Mouse (Mus musculus) limb, embryonic 12.5 days (tissue): ENCODE results near the gene Srpk2. TPM values are rescaled to one million over a fixed set of nuclear protein-coding genes. Genes with fewer than 3 reads are reported as not detected.
"Not testable (repeated sequence)": the region's sequence is repeated elsewhere in the genome, so short reads cannot be mapped to it uniquely, and the experiment has no call there.

Experiments used
- ATAC-seq: fragments of 200-750 bp; cut with Nextera tagmentation; 2 replicates; pipeline ENCODE4 v1.8.0; 2017; ENCODE audit warnings: low read depth, moderate TSS enrichment; ENCODE audit not compliant: insufficient number of reproducible peaks, insufficient read depth, low FRiP score, low TSS enrichment
- H3K27ac ChIP-seq: fragments of 300-500 bp; sonication (generic); 2 replicates; pipeline ENCODE4 v1.5.1; 2016; ENCODE audit warnings: mild to moderate bottlenecking, moderate library complexity
- H3K27me3 ChIP-seq: fragments of 300-500 bp; sonication (generic); 2 replicates; pipeline ENCODE4 v1.6.1; 2016; ENCODE audit warnings: mild to moderate bottlenecking, moderate library complexity
- H3K36me3 ChIP-seq: fragments of 300-500 bp; sonication (generic); 2 replicates; pipeline ENCODE4 v1.6.1; 2016; ENCODE audit warnings: mild to moderate bottlenecking, moderate library complexity
- H3K4me1 ChIP-seq: fragments of 300-500 bp; sonication (generic); replicated peaks from 2 replicates; pipeline ENCODE4 v1.6.1; 2016
- H3K4me2 ChIP-seq: fragments of 300-500 bp; sonication (generic); 2 replicates; pipeline ENCODE4 v1.6.1; 2016; ENCODE audit warnings: mild to moderate bottlenecking, moderate library complexity
- H3K4me3 ChIP-seq: fragments of 300-500 bp; sonication (generic); replicated peaks from 2 replicates; pipeline ENCODE4 v1.5.1; 2016; ENCODE audit warnings: mild to moderate bottlenecking
- H3K9ac ChIP-seq: fragments of 300-500 bp; sonication (generic); replicated peaks from 2 replicates; pipeline ENCODE4 v1.6.1; 2016; ENCODE audit warnings: mild to moderate bottlenecking, moderate library complexity
- H3K9me3 ChIP-seq: fragments of 300-500 bp; sonication (generic); 2 replicates; pipeline ENCODE4 v1.6.1; 2016; ENCODE audit warnings: mild to moderate bottlenecking, moderate library complexity
- WGBS: fragments of 180-500 bp; shearing (Covaris S2); methylation state at CpG from one replicate; pipeline ENCODE4 v1.1.7; 2016; 5-methylcytosine and 5-hydroxymethylcytosine counted together
- polyA plus RNA-seq: library from polyadenylated mRNA; unstranded; fragments of >200 nt; fragmentation: Nextera tagmentation; extraction: Ambion mirVana; gene quantifications from 2 replicates; pipeline ENCODE4 v1.2.1, GENCODE M21; 2016

Gene Srpk2
- polyA plus RNA-seq, 1 experiment from 2014 or later = 63.0 TPM

DNA sequence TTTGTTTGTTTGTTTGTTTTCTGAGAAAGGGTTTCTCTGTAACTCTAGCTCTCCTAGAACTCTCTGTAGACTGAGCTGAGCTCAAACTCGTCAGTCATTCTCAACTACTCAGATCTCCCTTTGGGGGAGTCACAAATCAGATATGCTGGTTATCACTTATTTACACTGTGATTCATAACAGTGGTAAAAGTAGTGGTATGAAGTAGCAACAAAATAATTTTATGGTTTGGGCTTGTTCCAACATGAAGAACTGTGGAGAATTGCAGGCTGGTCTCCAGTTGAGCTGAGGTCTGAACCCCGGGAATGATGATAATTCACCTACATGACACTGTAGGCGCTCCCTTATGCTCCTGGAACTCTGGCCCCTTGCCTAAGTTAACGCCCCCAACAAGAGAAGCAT lies 124.2 kb downstream of the Srpk2 start:
- WGBS = 84% methylated on average over 4 of the region's 4 CpGs
- no peak for ATAC-seq
- H3K36me3 ChIP-seq = peaks cover 38% of the 10 kb centered on the region

GRCm38 (mm10) chr5:23556007-23556770 lies 128.2 kb downstream of the Srpk2 start:
- Histone ChIP-seq H3K4me3 (no peak overlapping the region), H3K4me1 (no peaks in the 10 kb centered on the region), H3K4me2 (no peak overlapping the region), H3K9ac (no peak overlapping the region), H3K27me3 (no peaks in the 10 kb centered on the region), H3K36me3 (peaks cover 12% of the 10 kb centered on the region; the same call in 1 of the 2 replicates), H3K27ac (no peak overlapping the region), H3K9me3 (no peaks in the 10 kb centered on the region)
- WGBS = 82% methylated on average over 7 of the region's 7 CpGs
- no peak for ATAC-seq

More for the DNA sequence above, 124.2 kb downstream of the Srpk2 start:
- Histone ChIP-seq H3K9ac (no peak overlapping the region), H3K27ac (no peak overlapping the region), H3K4me1 (no peaks in the 10 kb centered on the region; the same call in 1 of the 2 replicates), H3K27me3 (no peaks in the 10 kb centered on the region), H3K4me3 (no peak overlapping the region), H3K4me2 (no peak overlapping the region), H3K9me3 (no peaks in the 10 kb centered on the region)

- H3K27me3 ChIP-seq, H3K9ac ChIP-seq, H3K27ac ChIP-seq, H3K4me3 ChIP-seq, H3K4me2 ChIP-seq, ATAC-seq, H3K36me3 ChIP-seq, H3K4me1 ChIP-seq, H3K9me3 ChIP-seq: not testable (repeated sequence)
- WGBS = 80% methylated on average over 3 of the region's 3 CpGs
These were observed 131.1 kb downstream of the Srpk2 start for GRCm38 (mm10) chr5:23553338-23553737.

- H3K4me1 ChIP-seq = no peaks in the 10 kb centered on the region
- H3K4me3 ChIP-seq = no peak overlapping the region
- peaks cover 6% of the 10 kb centered on the region for H3K36me3 ChIP-seq
- H3K9ac ChIP-seq = no peak overlapping the region
- no peak for ATAC-seq
- no peak overlapping the region for H3K27ac ChIP-seq
- H3K9me3 ChIP-seq = no peaks in the 10 kb centered on the region
- 82% methylated on average over 5 of the region's 5 CpGs for WGBS
- H3K4me2 ChIP-seq = no peak overlapping the region
- no peaks in the 10 kb centered on the region for H3K27me3 ChIP-seq
These were observed 132.7 kb downstream of the Srpk2 start for GRCm38 (mm10) chr5:23551687-23552086.

GRCm38 (mm10) chr5:23535692-23536091 lies 148.7 kb downstream of the Srpk2 start:
- 91% methylated on average over 7 of the region's 7 CpGs for WGBS
- Histone ChIP-seq H3K9ac (no peak overlapping the region), H3K27me3 (no peaks in the 10 kb centered on the region), H3K4me1 (no peaks in the 10 kb centered on the region), H3K9me3 (no peaks in the 10 kb centered on the region), H3K36me3 (peaks cover 48% of the 10 kb centered on the region), H3K4me3 (no peak overlapping the region), H3K27ac (no peak overlapping the region), H3K4me2 (no peak overlapping the region)
- ATAC-seq = no peak

GRCm38 (mm10) chr5:23531541-23532096 lies 152.8 kb downstream of the Srpk2 start:
- Histone ChIP-seq H3K4me3 (no peak overlapping the region), H3K36me3 (peaks cover 30% of the 10 kb centered on the region), H3K27ac (no peak overlapping the region), H3K27me3 (no peaks in the 10 kb centered on the region), H3K9ac (no peak overlapping the region), H3K4me2 (no peak overlapping the region), H3K4me1 (no peaks in the 10 kb centered on the region), H3K9me3 (no peaks in the 10 kb centered on the region)
- WGBS = 88% methylated on average over 7 of the region's 7 CpGs
- no peak for ATAC-seq

GRCm38 (mm10) chr5:23531100-23531499 lies 153.3 kb downstream of the Srpk2 start:
- ATAC-seq = no peak
- Histone ChIP-seq H3K9me3 (no peaks in the 10 kb centered on the region), H3K27ac (no peak overlapping the region), H3K4me3 (no peak overlapping the region), H3K4me2 (no peak overlapping the region), H3K36me3 (peaks cover 32% of the 10 kb centered on the region), H3K9ac (no peak overlapping the region), H3K4me1 (no peaks in the 10 kb centered on the region), H3K27me3 (no peaks in the 10 kb centered on the region)
- 94% methylated on average over 6 of the region's 6 CpGs for WGBS

DNA sequence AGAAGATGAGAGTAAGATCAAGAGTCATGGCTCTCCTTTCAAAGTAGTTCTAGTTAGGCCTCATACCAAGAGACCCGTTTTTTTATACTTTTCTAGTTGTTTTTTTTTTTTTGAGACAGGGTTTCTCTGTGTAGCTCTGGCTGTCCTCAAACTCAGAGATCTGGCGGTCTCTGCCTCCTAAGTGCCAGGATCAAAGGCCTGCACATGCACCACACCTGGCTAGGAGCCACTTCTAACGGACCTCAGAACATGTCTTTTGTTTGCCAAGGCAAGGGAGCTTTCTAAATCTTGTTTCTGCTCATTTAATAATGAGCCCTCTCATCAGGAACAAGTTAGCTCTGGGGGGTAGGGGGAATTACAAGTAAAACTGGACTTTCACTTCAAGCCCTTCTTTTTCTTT lies 159.8 kb downstream of the Srpk2 start:
- Histone ChIP-seq H3K36me3 (peaks cover 69% of the 10 kb centered on the region), H3K4me1 (no peaks in the 10 kb centered on the region), H3K27ac (no peak overlapping the region), H3K9ac (no peak overlapping the region), H3K9me3 (no peaks in the 10 kb centered on the region), H3K4me2 (no peak overlapping the region), H3K4me3 (no peak overlapping the region), H3K27me3 (no peaks in the 10 kb centered on the region)
- WGBS = 75% methylated on average over 3 of the region's 3 CpGs
- no peak for ATAC-seq

DNA sequence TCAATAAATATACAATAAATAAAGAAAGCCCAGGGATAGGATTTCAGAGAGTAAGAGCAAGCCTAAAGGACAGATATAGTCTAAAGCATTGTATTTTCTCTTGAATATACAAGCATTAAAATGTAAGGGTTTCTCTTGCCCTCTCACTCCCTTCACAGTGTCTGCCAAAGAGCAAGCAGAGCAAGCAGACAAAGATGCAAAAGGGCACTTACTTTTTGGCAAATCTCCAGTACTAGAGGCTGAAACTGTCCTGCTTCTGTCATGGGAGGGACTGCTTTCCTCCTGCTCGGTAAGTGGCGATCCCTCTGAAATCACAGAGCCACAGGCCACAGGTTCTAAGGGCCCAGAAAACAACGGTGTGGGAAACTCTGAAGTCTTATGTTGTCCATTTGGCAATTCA lies 160.5 kb downstream of the Srpk2 start:
- Histone ChIP-seq H3K9ac (no peak overlapping the region), H3K36me3 (peaks cover 75% of the 10 kb centered on the region), H3K27ac (no peak overlapping the region), H3K4me1 (no peaks in the 10 kb centered on the region; the same call in 1 of the 2 replicates), H3K9me3 (no peaks in the 10 kb centered on the region), H3K27me3 (no peaks in the 10 kb centered on the region), H3K4me3 (no peak overlapping the region), H3K4me2 (no peak overlapping the region)
- WGBS = 92% methylated on average over 3 of the region's 3 CpGs
- no peak for ATAC-seq

DNA sequence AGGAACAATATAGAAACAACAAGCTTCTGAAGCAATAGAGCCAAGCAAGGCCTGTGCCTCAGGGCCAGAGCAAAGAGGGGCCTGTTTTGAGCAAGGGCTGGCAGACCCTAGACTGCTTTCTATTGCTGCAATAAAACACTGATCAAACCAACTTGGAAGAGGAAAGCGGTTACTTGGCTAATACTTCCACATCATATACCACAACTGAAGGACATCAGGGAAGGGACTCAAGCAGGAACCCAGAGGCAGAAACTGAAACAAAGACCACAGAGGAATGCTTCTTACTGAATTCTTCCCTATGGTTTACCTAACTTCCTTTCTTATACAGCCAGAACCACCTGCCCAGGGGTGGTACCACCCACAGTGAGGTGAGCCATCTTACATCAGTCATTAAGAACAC lies 162.8 kb downstream of the Srpk2 start:
- H3K4me3 ChIP-seq = no peak overlapping the region
- H3K36me3 ChIP-seq = peaks cover 81% of the 10 kb centered on the region
- no peak overlapping the region for H3K4me2 ChIP-seq
- no peak overlapping the region for H3K9ac ChIP-seq
- ATAC-seq = no peak
- H3K27ac ChIP-seq = no peak overlapping the region
- H3K4me1 ChIP-seq = no peaks in the 10 kb centered on the region; the same call in 1 of the 2 replicates
- no peaks in the 10 kb centered on the region for H3K27me3 ChIP-seq
- WGBS = 48% methylated on average over 1 of the region's 1 CpGs
- H3K9me3 ChIP-seq = no peaks in the 10 kb centered on the region

DNA sequence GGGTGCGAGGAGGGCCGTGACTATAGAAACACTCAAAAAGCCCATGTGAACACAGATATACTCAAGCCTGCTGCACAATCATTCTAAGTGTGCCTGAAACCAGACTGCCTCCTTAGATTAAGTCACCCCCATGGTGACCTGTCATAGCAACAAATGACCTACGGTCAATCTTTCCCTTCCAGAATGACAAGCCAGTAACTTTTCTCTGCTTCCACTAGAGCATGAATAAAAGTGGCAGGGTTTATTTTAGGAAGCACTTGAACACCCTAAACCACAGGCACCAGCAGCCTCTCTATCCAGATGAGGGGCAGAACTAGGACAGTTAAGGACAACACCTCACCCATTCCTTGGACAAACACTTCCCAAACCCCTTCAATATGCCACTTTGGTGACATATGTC lies 164.7 kb downstream of the Srpk2 start:
- H3K4me2 ChIP-seq = no peak overlapping the region
- peaks cover 74% of the 10 kb centered on the region for H3K36me3 ChIP-seq
- no peak overlapping the region for H3K9ac ChIP-seq
- no peaks in the 10 kb centered on the region; the same call in 1 of the 2 replicates for H3K4me1 ChIP-seq
- H3K9me3 ChIP-seq = no peaks in the 10 kb centered on the region
- no peak for ATAC-seq
- no peak overlapping the region for H3K27ac ChIP-seq
- H3K27me3 ChIP-seq = no peaks in the 10 kb centered on the region
- H3K4me3 ChIP-seq = no peak overlapping the region
- 94% methylated on average over 3 of the region's 3 CpGs for WGBS
